Mouse (Mus musculus) heart, embryonic 15.5 days (tissue): ENCODE results near the gene Cox8b. TPM values are rescaled to one million over a fixed set of nuclear protein-coding genes. Genes with fewer than 3 reads are reported as not detected.
"Not testable (repeated sequence)": the region's sequence is repeated elsewhere in the genome, so short reads cannot be mapped to it uniquely, and the experiment has no call there.

Experiments used
- ATAC-seq: fragments of 200-750 bp; cut with Nextera tagmentation; replicated peaks from 2 replicates; pipeline ENCODE4 v1.8.0; 2017; ENCODE audit warnings: low read depth, moderate TSS enrichment; ENCODE audit not compliant: insufficient number of reproducible peaks, insufficient read depth, low FRiP score
- H3K27ac ChIP-seq: fragments of 300-500 bp; sonication (generic); 2 replicates; pipeline ENCODE4 v1.5.1; 2015; ENCODE audit warnings: mild to moderate bottlenecking, inconsistent platforms
- H3K27me3 ChIP-seq: fragments of 300-500 bp; sonication (generic); 2 replicates; pipeline ENCODE4 v1.6.1; 2015; ENCODE audit warnings: inconsistent platforms
- H3K36me3 ChIP-seq: fragments of 300-500 bp; sonication (generic); 2 replicates; pipeline ENCODE4 v1.6.1; 2015; ENCODE audit warnings: mild to moderate bottlenecking, inconsistent platforms
- H3K4me1 ChIP-seq: fragments of 300-500 bp; sonication (generic); replicated peaks from 2 replicates; pipeline ENCODE4 v1.6.1; 2015; ENCODE audit warnings: inconsistent platforms
- H3K4me2 ChIP-seq: fragments of 300-500 bp; sonication (generic); 2 replicates; pipeline ENCODE4 v1.6.1; 2015; ENCODE audit warnings: inconsistent platforms, mild to moderate bottlenecking, moderate library complexity
- H3K4me3 ChIP-seq: fragments of 300-500 bp; sonication (generic); 2 replicates; pipeline ENCODE4 v1.5.1; 2015; ENCODE audit warnings: mild to moderate bottlenecking, inconsistent platforms
- H3K9ac ChIP-seq: fragments of 300-500 bp; sonication (generic); 2 replicates; pipeline ENCODE4 v1.6.1; 2015; ENCODE audit warnings: mild to moderate bottlenecking, inconsistent platforms
- H3K9me3 ChIP-seq: fragments of 300-500 bp; sonication (generic); replicated peaks from 2 replicates; pipeline ENCODE4 v1.6.1; 2016; ENCODE audit warnings: inconsistent platforms
- WGBS: fragments of 180-500 bp; shearing (Covaris S2); methylation state at CpG from one replicate; pipeline ENCODE4 v1.1.7; 2015; ENCODE audit warnings: mixed read lengths; 5-methylcytosine and 5-hydroxymethylcytosine counted together
- polyA plus RNA-seq: library from polyadenylated mRNA; unstranded; fragments of >200 nt; fragmentation: Nextera tagmentation; extraction: Ambion mirVana; gene quantifications from 2 replicates; pipeline ENCODE4 v1.2.1, GENCODE M21; 2015

Gene Cox8b
- polyA plus RNA-seq, 1 experiment from 2014 or later = 515 TPM

DNA sequence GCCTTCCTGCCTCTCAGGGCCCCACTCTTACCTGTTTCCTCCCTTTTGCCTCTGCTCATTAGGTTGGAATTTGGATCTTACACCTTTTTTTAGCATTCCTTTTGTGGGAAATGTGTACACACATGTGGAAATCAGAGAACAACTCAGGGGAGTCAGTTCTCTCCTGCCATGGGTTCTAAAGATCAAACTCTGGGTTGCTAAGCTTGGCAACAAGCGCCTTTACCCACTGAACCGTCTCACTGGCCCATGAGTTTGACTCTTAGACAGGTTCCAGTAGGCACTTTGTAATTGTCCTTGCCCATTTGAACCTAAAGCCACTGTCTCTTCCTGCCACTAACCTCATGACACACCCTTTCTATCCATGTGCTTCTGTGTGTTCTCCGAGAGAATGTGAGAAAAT is 5.6 kb downstream of the Cox8b start:
- no peak for ATAC-seq
- Histone ChIP-seq H3K27me3 (no peaks in the 10 kb centered on the region), H3K27ac (no peak overlapping the region), H3K4me3 (no peak overlapping the region), H3K4me2 (no peak overlapping the region), H3K9ac (no peak overlapping the region), H3K9me3 (no peaks in the 10 kb centered on the region), H3K36me3 (peaks cover 68% of the 10 kb centered on the region), H3K4me1 (peaks cover 7% of the 10 kb centered on the region)
- WGBS = 89% methylated on average over 3 of the region's 3 CpGs

DNA sequence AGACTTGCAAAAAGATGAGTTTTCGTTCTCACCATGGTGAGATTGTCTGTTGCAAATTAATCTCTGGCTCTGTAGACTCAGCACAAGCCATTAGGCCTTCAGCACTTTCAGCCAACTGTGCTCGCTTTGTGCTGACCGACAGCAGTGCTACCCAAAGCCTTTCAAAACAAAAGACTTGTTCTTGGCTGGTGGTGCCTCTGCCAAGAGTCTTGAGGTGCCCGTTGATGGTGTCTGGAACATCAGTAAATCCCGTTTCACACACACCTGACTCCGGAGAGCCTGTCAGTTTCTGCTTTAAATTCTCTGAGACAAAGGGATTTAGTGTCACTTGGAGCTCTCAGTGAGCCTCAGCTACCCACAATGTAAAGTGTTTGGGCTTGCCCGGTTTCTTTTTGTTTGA is 6.2 kb downstream of the Cox8b start:
- no peak for ATAC-seq
- H3K27ac ChIP-seq = no peak overlapping the region
- H3K4me3 ChIP-seq = no peak overlapping the region
- H3K36me3 ChIP-seq = peaks cover 73% of the 10 kb centered on the region
- WGBS = 93% methylated on average over 7 of the region's 7 CpGs
- H3K4me1 ChIP-seq = peaks cover 1% of the 10 kb centered on the region; the same call in 1 of the 2 replicates
- H3K27me3 ChIP-seq = no peaks in the 10 kb centered on the region
- no peak overlapping the region for H3K9ac ChIP-seq
- no peaks in the 10 kb centered on the region for H3K9me3 ChIP-seq
- H3K4me2 ChIP-seq = no peak overlapping the region

DNA sequence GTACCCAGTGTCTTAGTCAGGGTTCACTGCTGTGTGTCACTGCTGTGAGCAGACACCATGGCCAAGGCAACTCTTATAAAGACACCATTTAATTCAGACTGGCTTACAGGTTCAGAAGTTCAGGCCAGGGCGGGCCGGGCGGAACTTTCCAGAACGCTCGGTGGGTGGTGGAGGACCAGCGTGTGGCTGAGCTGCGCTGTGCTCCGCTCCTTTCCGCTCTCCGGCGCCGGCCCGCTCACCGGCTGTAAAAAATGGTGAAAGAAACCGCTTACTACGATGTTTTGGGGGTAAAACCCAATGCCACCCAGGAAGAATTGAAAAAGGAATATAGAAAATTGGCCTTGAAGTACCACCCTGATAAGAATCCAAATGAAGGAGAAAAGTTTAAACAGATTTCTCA is 9.6 kb downstream of the Cox8b start:
- not testable (repeated sequence) for H3K27me3 ChIP-seq, H3K27ac ChIP-seq, H3K9ac ChIP-seq, H3K4me2 ChIP-seq, H3K4me1 ChIP-seq, H3K4me3 ChIP-seq, H3K9me3 ChIP-seq, ATAC-seq
- peaks cover 72% of the 10 kb centered on the region for H3K36me3 ChIP-seq
- 92% methylated on average over 16 of the region's 16 CpGs for WGBS

DNA sequence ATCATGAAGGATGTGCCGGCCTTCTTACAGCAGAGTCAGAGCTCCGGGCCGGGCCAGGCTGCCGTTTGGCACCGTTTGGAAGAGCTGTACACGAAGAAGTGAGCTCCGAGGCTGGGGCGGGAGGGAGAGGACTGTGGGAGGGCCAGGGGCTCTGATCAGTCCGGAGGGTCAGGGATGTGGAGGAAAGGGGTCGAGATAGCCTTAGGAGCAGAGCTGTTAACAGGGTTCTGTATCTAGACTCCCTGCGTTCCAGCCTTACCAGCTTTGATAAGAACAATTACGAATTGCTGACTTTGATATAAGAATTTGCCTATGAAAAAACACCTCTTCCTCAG is 17.8 kb downstream of the Cox8b start:
- H3K36me3 ChIP-seq = peaks cover 21% of the 10 kb centered on the region
- peak overlapping the region; percentile 87 for H3K4me2 ChIP-seq
- under 1% methylated on average over 12 of the region's 12 CpGs for WGBS
- H3K9ac ChIP-seq = peak overlapping the region; percentile 94
- no peaks in the 10 kb centered on the region for H3K9me3 ChIP-seq
- peaks cover 25% of the 10 kb centered on the region for H3K4me1 ChIP-seq
- peak overlapping the region; percentile 95 for H3K27ac ChIP-seq
- H3K27me3 ChIP-seq = no peaks in the 10 kb centered on the region
- peak; percentile 28 for ATAC-seq
- H3K4me3 ChIP-seq = peak overlapping the region; percentile 98

DNA sequence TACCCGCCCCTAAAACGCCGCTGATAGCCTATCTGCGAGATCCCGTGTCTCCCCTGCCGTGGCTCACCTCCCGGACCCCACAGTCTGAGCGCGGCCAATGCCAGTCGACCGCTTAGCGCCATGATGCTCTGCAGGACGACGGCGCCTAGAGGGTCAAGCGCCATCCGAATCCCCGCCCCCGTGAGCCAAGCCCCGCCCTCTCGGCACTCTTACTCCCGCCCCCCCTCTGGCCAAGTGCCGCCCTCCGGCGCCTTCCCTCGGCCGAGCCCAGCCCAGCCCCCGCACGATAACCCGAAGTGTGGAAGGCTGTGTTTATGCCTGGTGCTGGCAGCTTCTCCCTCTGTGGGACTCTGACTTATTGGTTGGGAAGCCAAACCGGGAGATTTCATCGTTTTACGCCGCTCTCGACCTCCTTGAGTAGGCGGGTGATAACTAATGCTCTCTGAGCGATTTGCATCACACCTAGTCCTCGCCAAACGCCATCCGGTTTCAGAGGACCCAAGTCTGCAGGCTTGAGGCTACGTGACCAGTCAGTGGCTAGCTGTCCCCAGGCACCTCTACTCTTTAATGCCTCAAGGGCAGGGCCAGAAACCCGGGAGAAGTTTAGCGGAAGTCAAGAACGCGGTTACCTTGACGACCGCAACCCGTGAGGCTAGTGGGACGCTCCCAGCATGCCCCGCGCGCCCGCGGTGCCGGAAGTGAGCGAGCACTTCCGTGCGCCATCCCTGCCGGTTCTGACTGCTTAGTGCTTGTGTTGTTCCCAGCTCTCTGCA is 18.4 kb downstream of the Cox8b start, which contains the start of the genes Psmd13 and Sirt3:
Psmd13 (plus strand) TSS at position 273 of the 773 bp plus-strand sequence.
Sirt3 (minus strand) TSS at position 614 of the 773 bp plus-strand sequence.
- Histone ChIP-seq H3K4me2 (peak within 1 kb of the TSS; percentile 87), H3K4me1 (peaks cover 25% of the 10 kb centered on the region), H3K36me3 (peaks cover 20% of the 10 kb centered on the region), H3K27me3 (no peaks in the 10 kb centered on the region), H3K9ac (peak within 1 kb of the TSS; percentile 94), H3K4me3 (peak within 1 kb of the TSS; percentile 98), H3K27ac (peak within 1 kb of the TSS; percentile 95), H3K9me3 (no peaks in the 10 kb centered on the region)
- under 1% methylated on average over 58 of the region's 59 CpGs for WGBS
- ATAC-seq = peak; percentile 95

DNA sequence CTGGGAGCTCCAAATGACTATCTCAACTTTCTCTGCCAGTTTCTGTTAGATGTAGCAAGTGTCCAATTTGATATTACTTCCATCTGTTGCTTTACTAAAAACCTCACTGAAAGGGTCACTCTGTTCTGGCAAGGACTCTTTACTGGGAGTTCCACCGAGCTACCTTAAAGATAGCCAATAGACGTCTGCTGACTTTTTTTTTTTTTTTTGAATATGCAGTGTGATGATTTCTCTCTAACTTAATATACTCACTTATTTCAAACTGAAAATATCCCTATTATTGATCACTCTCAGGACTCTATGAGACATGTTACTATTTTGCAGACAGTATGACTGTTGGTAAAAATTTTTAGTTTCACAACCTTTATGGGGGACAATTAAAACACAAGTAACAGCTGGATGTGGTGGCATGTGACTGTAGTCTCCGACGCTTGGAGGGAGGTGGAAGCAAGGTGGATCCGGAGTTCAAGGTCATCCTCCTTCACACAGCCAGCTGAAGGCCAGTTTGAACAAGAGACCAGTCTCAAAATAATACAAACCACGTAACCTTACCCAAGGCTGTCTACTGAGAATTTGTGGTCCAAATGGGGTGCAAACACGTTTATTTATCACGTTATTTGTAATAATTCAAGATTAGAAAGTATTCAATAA is 19.3 kb downstream of the Cox8b start:
- H3K36me3 ChIP-seq = peaks cover 20% of the 10 kb centered on the region
- ATAC-seq = no peak
- H3K4me2 ChIP-seq = peak overlapping the region; percentile 87
- 8% methylated on average over 8 of the region's 8 CpGs for WGBS
- peak overlapping the region; percentile 98 for H3K4me3 ChIP-seq
- H3K9me3 ChIP-seq = no peaks in the 10 kb centered on the region
- H3K27ac ChIP-seq = peak overlapping the region; percentile 95
- H3K4me1 ChIP-seq = peaks cover 25% of the 10 kb centered on the region
- peak overlapping the region; percentile 94 for H3K9ac ChIP-seq
- H3K27me3 ChIP-seq = no peaks in the 10 kb centered on the region

DNA sequence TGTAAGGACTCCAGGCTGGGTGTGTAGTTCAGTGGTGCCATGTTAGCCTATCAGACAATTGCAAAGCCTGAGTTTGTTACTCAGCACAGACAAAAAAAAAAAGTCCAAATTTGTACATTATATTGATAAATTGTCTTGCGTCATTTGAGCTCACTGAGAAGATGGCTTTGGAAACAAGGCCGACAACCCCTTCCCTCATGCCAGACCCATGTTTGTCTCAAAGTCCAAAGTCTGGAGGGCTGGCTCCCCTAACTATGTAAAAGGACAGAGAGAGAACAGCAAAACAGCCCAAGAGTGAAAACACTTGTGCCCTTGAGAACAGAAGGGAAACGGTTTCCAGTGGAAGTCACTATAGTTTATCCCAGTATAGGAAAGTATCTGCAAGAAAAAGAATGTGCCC is 19.8 kb downstream of the Cox8b start:
- Histone ChIP-seq H3K4me2 (peak overlapping the region; percentile 87), H3K36me3 (peaks cover 24% of the 10 kb centered on the region; the same call in 1 of the 2 replicates), H3K27ac (peak overlapping the region; percentile 95; the same call in 1 of the 2 replicates), H3K9me3 (no peaks in the 10 kb centered on the region), H3K27me3 (no peaks in the 10 kb centered on the region), H3K4me1 (peaks cover 25% of the 10 kb centered on the region), H3K4me3 (peak overlapping the region; percentile 98), H3K9ac (0 out of 2 replicates have a peak overlapping the region, but pooled peaks have one; percentile 37)
- ATAC-seq = no peak
- 74% methylated on average over 3 of the region's 3 CpGs for WGBS

DNA sequence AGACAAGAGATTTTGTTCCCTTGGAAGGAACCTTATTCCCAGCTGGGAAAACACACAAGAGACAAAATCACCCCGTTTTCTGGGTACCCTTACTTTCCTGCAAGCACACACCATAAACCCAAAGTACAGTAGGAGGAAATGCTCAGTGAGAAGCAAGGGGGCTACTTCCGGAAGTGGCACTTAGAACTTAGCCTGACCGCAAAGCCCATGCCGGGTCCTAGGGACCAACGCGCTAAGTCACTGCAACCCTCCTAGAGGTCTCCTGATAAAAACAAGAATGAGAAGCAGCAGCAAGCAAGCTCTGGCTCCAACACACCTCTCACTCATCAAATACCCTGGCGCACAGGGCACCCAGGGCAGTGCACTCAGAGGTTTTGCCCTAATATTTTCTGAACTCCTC is 20.9 kb downstream of the Cox8b start:
- no peak for ATAC-seq
- H3K4me1 ChIP-seq = peaks cover 25% of the 10 kb centered on the region
- H3K9me3 ChIP-seq = no peaks in the 10 kb centered on the region
- no peak overlapping the region for H3K4me3 ChIP-seq
- WGBS = 72% methylated on average over 7 of the region's 7 CpGs
- peaks cover 32% of the 10 kb centered on the region for H3K36me3 ChIP-seq
- H3K4me2 ChIP-seq = 0 out of 2 replicates have a peak overlapping the region, but pooled peaks have one; percentile 10
- H3K27ac ChIP-seq = no peak overlapping the region
- no peak overlapping the region for H3K9ac ChIP-seq
- no peaks in the 10 kb centered on the region for H3K27me3 ChIP-seq

DNA sequence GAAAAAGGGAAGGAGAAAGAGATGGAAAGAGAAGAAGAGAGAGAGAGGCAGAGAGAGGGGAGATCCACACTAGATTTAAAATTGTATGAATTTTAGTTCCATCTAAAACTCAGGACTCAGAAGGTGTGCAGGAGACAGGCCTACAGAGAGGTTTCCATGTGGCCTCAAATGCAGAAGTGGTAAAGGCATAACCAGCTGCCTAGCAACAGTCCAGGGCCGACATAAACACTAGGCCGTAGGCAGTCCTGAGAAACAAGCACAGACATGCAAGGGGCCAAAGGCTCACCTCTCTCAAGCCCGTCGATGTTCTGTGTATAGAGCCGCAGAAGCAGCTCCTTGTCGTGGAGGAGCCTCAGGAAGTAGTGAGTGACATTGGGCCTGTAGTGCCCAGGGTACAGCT is 22.9 kb downstream of the Cox8b start:
- H3K27ac ChIP-seq = no peak overlapping the region
- no peaks in the 10 kb centered on the region for H3K9me3 ChIP-seq
- no peak overlapping the region for H3K4me2 ChIP-seq
- no peak overlapping the region for H3K9ac ChIP-seq
- 79% methylated on average over 6 of the region's 6 CpGs for WGBS
- peaks cover 31% of the 10 kb centered on the region for H3K36me3 ChIP-seq
- H3K4me3 ChIP-seq = no peak overlapping the region
- H3K27me3 ChIP-seq = no peaks in the 10 kb centered on the region
- peaks cover 16% of the 10 kb centered on the region for H3K4me1 ChIP-seq
- no peak for ATAC-seq

DNA sequence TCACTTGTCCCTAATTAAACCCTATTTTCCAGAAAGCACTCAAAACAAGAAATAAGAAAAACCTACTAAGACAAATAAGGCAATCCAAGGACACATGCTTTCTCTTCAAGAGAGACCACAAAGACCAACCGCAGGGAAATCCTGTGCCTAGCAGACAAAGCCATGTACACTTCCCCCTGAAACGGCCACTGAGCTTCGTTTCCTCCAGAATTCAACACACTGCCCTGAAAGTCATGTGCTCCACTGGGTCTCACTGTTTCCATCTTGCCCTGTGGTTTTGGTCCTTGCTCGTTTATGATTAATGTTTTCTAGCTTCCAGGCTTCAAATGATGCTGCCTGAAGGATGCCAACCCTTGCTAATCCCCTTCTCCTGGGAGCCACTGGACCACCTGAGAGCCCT is 26.0 kb downstream of the Cox8b start:
- Histone ChIP-seq H3K27me3 (no peaks in the 10 kb centered on the region), H3K9ac (no peak overlapping the region), H3K9me3 (no peaks in the 10 kb centered on the region), H3K4me1 (peaks cover 3% of the 10 kb centered on the region; the same call in 1 of the 2 replicates), H3K36me3 (peaks cover 39% of the 10 kb centered on the region), H3K4me2 (no peak overlapping the region), H3K4me3 (no peak overlapping the region), H3K27ac (no peak overlapping the region)
- ATAC-seq = no peak
- WGBS = 73% methylated on average over 4 of the region's 4 CpGs

DNA sequence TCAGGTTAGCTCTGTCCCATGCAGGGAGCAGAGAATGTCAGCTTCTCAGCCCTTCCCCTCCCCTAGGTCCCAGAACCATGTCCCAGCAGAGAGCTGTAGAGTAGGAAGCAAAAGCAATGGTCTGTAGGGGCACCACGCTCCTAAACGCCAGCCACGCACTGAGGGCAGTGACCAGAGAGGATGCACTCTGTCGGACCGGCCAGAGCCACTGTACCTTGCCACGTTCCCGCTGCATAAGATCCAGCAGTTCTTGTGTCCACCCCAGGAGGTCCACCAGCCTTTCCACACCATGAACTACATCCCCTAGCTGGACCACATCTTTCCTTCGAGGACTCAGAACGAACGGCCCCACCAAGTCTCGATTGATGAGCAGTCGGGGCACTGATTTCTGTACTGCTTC is 35.5 kb downstream of the Cox8b start:
- Histone ChIP-seq H3K27ac (no peak overlapping the region), H3K4me1 (no peaks in the 10 kb centered on the region), H3K9ac (no peak overlapping the region), H3K4me3 (no peak overlapping the region), H3K4me2 (no peak overlapping the region), H3K9me3 (no peaks in the 10 kb centered on the region), H3K27me3 (no peaks in the 10 kb centered on the region), H3K36me3 (peaks cover 71% of the 10 kb centered on the region)
- ATAC-seq = no peak
- 89% methylated on average over 12 of the region's 12 CpGs for WGBS
